In genomic region chr2:61922496-61922895, GRCm38 (mm10) we compare ENCODE assay signal across 22 mouse cellular contexts.
"Had no signal": no experiment of that assay in that cellular context is flagged by ENCODE, and none has a peak within 500 bp of the region (broad histone marks: within the 10 kb centered on the region; RNA-seq: fewer than 3 reads in every experiment).

No protein-coding gene starts in this region.

- H3K4me1 ChIP-seq: heart, embryonic 13.5 days; heart, embryonic 15.5 days; hindbrain, embryonic 13.5 days; hindbrain, embryonic 15.5 days; limb, embryonic 10.5 days; limb, embryonic 12.5 days had no signal

- H3K4me3 ChIP-seq: heart, adult 2 months; heart, embryonic 13.5 days; heart, embryonic 15.5 days; hindbrain, embryonic 13.5 days; hindbrain, embryonic 15.5 days; layer of hippocampus, adult 2 months; left cerebral cortex, adult 2 months; limb, embryonic 10.5 days; limb, embryonic 12.5 days had no signal

- H3K27me3 ChIP-seq: heart, embryonic 13.5 days; heart, embryonic 15.5 days; hindbrain, embryonic 13.5 days; hindbrain, embryonic 15.5 days; limb, embryonic 12.5 days had no signal

- H3K36me3 ChIP-seq: heart, embryonic 13.5 days; heart, embryonic 15.5 days; hindbrain, embryonic 13.5 days; hindbrain, embryonic 15.5 days; limb, embryonic 10.5 days; limb, embryonic 12.5 days had no signal

- ATAC-seq: hindbrain, postnatal 0 days; intestine, embryonic 16.5 days had no signal

- DNase-seq: gastrocnemius, postnatal 14 days; gastrocnemius, postnatal 36 days; heart, adult 11 months; heart, adult 2 months; heart, postnatal 14 days; heart, postnatal 36 days; kidney, adult 11 months; kidney, adult 8-10 months; kidney, postnatal 10 days; kidney, postnatal 25 days; kidney, postnatal 4 days; liver had no signal

- H3K27ac ChIP-seq: heart, adult 2 months; heart, embryonic 13.5 days; heart, embryonic 15.5 days; hindbrain, embryonic 13.5 days; hindbrain, embryonic 15.5 days; hindbrain, postnatal 0 days; layer of hippocampus, adult 2 months; left cerebral cortex, adult 2 months; limb, embryonic 10.5 days; limb, embryonic 12.5 days had no signal
